Mouse (Mus musculus) mature B cell (primary cell): ENCODE data around the gene Hexim1.

Experiments used
- in situ Hi-C: fragments of 300-500 bp; cut with MboI; formaldehyde crosslinking; loops from 2 replicates; pipeline ENCODE4 v1.14.3; 2019

Gene Hexim1

GRCm38 (mm10) chr11:103116008-103116818 lies at the start of gene Hexim1:
TSS of gene Hexim1 (plus strand) at chr11:103116231.
- in situ Hi-C loops = no loop called here

GRCm38 (mm10) chr11:103067051-103067361 lies 49.0 kb upstream of the Hexim1 start:
- in situ Hi-C loops = no loop called here

- in situ Hi-C loops = no loop called here
These were observed 48.5 kb upstream of the Hexim1 start for GRCm38 (mm10) chr11:103067457-103068001.

GRCm38 (mm10) chr11:103068272-103068671 lies 47.8 kb upstream of the Hexim1 start:
- in situ Hi-C loops = no loop called here

- in situ Hi-C loops = no loop called here
These were observed 47.1 kb upstream of the Hexim1 start for GRCm38 (mm10) chr11:103068884-103069283.

GRCm38 (mm10) chr11:103069731-103070130 lies 46.3 kb upstream of the Hexim1 start:
- in situ Hi-C loops = no loop called here

- in situ Hi-C loops = no loop called here
These were observed 45.6 kb upstream of the Hexim1 start for GRCm38 (mm10) chr11:103070322-103070880.

- in situ Hi-C loops = no loop called here
These were observed 42.4 kb upstream of the Hexim1 start for GRCm38 (mm10) chr11:103073671-103074070.

GRCm38 (mm10) chr11:103074121-103074650 lies 41.8 kb upstream of the Hexim1 start:
- in situ Hi-C loops = no loop called here

- in situ Hi-C loops = no loop called here
These were observed 41.2 kb upstream of the Hexim1 start for GRCm38 (mm10) chr11:103074796-103075323.

- in situ Hi-C loops = no loop called here
These were observed 40.0 kb upstream of the Hexim1 start for GRCm38 (mm10) chr11:103076010-103076409.

GRCm38 (mm10) chr11:103076581-103076980 lies 39.5 kb upstream of the Hexim1 start:
- in situ Hi-C loops = no loop called here

GRCm38 (mm10) chr11:103078131-103078530 lies 37.9 kb upstream of the Hexim1 start:
- in situ Hi-C loops = no loop called here

- in situ Hi-C loops = no loop called here
These were observed 35.5 kb upstream of the Hexim1 start for GRCm38 (mm10) chr11:103080323-103081091.

GRCm38 (mm10) chr11:103081631-103082030 lies 34.4 kb upstream of the Hexim1 start:
- in situ Hi-C loops = no loop called here

- in situ Hi-C loops = no loop called here
These were observed 22.7 kb upstream of the Hexim1 start for GRCm38 (mm10) chr11:103093306-103093705.

- in situ Hi-C loops = no loop called here
These were observed 21.9 kb upstream of the Hexim1 start for GRCm38 (mm10) chr11:103093862-103094833.

GRCm38 (mm10) chr11:103095107-103095670 lies 20.8 kb upstream of the Hexim1 start:
- in situ Hi-C loops = no loop called here

GRCm38 (mm10) chr11:103095801-103096200 lies 20.2 kb upstream of the Hexim1 start:
- in situ Hi-C loops = no loop called here
